Mouse (Mus musculus): ENCODE results near the gene Cltrn.

GRCm38 (mm10) chrX:164089916-164090315, 1.3 kb downstream of the Cltrn start:
- TF ChIP-seq CTCF (IDR thresholded peaks at IDR 0.05; ENCODE audit: low read depth, low read length) (no peak), POLR2A (IDR thresholded peaks at IDR 0.05; ENCODE audit: extremely low read depth, insufficient read depth, low read length) (no peak)
